Mouse (Mus musculus): Measurements from ENCODE around the gene Satb1.

The Satb1 gene

DNA sequence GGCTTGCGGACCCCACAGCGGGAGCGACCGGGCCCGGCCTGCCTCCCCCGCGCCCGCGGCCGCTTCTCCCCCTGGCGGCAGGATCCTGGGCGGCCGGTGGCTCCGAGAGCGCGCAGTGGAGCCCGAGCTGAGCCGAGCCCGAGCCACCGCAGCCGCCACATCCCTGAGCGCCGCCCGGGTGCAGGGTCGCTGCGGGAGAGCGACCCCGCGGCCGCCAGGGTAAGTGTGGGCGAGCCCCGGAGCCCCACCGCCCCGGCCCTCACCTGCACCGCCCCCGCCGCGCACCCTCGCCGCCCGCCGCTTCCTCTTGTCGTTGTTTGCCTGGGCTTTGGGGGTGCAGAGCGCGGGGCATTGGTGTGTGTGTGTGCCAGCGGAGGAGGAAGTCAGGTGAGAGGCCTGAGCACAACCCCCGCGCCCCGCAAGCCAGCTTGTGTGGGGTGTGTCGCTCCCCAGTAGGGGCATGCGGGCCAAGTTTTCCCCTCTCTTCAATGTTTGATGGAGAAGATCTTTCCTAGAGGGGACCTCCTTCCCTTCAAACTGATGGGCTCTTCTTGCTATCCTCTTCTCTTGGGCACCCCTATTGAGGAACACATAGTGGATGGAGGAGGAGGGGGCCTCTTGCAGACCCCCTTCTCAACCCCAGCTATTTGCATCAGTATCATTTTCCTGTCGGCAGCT, at the start of gene Satb1:
Gene Satb1 (minus strand): TSS at position 391 of the 678 bp plus-strand sequence.
- peak; percentile 95 for DNase-seq

DNA sequence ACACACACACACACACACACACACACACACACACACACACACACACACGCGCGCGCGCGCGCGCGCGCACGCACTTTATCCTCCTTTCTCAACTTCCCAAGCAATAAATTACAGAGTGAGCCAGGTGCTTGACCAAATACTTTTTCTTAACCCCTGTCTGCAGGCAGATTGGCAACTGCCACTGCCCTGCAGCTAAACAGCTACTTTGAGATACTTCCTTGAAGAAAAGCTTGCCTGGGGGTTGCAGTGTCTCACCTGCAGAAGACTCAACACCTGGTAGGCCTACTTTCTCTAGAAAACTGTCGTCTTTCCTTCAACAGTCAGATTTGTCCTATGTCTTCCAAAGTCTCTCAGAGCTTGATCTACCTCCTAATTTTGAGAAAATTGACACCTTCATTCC, 49.5 kb upstream of the Satb1 start:
- peak; percentile 53 for DNase-seq

DNA sequence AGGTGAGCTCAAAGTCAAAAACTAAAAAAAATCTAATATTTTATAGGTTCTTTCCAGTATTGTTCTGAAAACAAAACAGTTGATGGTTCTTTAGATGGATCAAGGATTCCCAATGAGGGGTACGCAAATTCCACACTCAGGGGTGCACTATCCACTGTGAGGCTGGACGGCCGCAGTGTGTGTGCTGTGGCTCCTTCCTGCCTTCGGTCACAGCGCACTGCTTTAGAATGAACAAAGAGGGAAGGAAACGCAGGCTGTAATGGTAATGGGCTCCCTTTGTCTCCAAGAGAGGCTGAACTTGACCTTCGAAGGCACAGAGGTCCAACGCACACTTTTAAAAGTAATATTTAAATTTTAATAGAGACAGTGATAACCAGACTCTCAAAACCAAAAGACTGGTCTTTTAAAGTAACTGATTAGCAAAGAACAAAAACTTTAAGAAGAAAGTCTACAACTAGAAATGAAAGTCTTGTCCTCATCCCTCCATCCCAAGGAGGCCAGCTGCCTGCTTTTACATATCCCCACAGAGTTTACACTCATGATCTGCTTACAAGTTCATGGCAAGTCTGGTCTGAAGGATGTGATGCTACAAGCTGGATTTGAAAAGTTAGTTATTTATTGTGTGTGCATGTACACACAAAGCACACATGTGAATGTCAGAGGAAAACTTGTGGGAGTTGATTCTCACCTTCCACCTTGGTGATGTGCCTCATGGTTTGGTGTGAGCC, 48.0 kb upstream of the Satb1 start:
- DNase-seq: peak; percentile 54

DNA sequence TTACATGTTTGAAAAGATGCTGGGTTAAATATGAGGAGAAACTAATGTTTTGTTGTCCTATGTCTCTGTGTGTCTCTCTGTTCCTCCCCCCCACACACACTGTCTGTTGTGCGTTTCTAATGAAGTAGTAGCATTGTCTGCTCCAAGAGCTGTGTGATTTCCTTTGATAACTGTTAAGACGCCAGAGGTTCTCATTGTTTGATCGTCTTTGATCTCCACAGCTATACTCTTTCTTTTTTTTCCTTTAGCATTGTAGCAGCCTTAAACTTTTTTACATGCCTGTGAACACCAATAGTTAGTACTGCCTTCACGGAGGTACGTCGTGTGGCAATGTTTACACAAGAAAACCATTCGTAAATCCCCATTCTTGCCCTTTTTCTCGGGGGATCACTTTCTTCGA, 47.1 kb upstream of the Satb1 start:
- no peak for DNase-seq

DNA sequence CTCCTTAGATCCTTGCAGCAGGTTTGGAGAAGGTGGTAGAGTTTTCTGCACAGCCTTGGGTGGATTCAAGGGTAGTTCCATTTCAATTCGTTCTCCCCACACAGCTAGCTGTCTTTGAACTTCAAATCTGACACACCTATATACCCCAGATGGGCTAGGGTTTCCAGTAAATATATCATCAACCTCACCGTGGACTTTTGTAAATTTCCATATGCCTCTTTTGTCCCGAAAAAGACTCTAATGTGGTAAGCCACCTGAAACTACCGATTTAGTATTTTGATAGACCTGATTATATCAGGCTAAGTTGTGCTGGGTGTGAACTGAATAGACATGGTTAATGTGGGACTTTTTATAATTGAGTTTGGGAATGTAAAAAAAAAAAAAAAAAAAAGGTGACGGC, 46.6 kb upstream of the Satb1 start:
- DNase-seq: no peak

DNA sequence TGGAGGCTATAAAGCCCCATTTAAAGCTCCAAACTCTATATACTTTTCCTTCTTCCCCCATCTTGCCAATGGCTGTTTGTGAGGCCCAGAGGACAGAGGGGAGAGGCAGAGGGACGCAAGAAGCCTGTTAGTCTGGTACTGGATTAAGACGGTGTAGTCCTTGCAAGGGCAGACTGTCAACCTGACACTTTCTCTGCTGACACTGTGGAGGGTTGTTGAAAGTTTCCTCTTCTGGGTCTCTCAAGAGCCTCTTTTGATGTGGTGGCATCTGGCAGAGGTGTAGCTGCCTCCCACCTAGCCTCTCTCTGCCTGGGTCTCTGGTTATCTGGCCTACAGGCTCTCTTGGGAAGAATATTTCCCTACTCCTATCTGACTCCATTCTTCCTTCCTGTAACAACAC, 46.1 kb upstream of the Satb1 start:
- DNase-seq: peak; percentile 69

DNA sequence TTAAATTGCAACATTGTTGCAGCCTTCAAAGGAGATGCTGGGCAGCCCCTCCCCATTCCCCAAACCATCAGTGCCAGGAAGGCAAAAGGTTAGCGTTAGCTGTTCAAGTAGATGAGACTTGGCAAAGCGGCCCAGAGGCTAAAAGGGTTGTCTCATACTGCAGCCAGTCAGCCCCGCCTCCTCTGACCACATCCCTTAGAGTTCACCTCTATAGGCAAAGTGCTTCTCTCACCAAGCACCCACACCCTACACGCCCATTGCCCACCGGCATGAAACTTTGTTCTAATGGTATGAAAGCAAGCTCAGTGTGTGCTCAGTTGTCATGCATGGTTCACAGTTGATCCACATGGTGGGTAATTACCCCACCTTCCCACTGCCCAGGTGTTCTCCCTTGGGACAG, 43.4 kb upstream of the Satb1 start:
- peak; percentile 70 for DNase-seq

DNA sequence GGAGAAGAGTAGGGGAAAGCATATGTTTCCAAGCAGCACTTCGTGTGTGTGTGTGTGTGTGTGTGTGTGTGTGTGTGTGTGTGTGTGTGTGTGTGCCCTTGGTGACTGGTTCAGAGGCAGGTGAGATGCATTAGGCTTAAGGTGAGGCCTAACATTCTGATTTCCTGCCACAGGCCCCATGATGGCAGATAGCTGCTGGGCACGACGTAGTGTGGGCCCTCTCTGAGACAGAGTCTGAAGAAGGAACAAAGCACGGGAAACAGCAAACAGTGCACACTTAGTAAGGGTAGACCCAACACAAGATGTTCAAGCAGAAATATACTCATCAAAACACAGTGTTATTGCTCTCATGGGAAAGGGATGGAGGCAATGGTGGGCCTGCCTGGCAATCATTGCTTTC, 24.5 kb upstream of the Satb1 start:
- DNase-seq: no peak

DNA sequence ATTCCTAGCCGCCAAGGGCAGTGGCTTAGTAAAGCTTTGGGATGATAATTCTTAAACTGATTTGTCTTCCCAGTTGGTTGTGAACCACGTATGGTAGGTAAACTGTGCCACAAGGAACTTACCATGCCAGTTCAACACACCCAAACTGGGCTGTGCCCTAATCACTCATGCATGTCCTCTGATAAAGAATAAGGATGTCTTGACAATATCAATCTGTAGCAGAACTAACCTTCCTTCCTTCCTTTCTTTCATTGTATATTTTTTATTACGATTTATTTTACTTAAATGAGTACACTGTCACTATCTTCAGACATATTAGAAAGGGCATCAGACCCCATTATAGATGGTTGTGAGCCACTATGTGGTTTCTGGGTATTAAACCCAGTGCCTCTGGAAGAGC, 23.2 kb upstream of the Satb1 start:
- DNase-seq: no peak

DNA sequence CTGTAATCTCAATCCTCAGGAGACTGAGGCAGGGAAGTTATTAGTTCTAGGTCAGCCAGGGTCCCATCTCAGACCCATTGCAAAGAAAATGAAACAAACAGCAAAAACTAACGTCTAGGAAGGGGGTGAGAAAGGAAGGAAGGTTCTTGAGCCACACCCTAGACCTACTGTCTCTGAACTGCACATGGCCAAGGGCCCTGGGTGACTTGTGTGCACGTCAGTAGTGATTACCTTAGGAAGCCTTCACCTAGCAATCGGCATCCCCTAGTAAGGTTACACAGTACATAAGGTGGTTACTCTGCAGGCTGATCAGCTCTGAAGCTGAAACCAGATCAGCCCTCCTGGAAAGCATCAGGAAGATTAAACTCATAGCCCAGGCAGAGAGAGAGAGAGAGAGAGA, 22.2 kb upstream of the Satb1 start:
- no peak for DNase-seq

DNA sequence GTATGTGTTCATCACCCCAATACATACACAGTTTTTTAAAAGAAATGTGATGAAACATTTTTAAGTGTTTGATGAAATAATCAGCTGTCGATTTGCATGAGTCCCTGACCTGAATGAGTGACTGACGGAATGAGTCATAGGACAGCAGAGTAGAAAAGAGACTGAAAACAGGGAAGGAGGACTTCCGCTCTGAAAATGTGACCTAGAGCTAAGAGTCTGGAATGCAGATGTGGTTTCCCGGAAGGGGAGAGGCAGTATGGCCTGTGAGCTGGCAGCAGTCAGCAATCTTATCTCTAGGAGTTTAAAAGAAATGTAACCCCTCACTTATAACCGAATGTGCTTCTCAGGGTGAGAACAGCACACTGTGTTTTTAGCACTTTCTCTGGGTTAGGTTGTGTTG, 20.9 kb upstream of the Satb1 start:
- DNase-seq: no peak

DNA sequence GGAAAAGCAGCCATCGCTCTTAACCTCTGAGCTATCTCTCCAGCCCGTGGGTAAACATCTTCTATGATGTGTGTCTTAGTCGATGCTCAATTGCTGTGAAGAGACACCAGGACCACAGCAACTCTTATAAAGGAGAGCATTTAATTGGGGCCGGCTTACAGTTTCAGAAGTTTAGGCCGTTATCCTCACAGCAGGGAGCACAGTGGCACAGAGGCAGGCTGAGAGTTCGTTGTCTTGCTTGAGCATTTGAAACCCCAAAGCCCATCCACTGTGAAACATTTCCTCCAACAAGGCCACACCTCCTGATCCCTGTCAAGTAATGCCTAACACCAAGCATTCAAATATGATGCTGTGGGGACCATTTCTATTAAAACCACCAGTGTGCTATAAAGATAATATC, 7.5 kb upstream of the Satb1 start:
- DNase-seq: no peak

DNA sequence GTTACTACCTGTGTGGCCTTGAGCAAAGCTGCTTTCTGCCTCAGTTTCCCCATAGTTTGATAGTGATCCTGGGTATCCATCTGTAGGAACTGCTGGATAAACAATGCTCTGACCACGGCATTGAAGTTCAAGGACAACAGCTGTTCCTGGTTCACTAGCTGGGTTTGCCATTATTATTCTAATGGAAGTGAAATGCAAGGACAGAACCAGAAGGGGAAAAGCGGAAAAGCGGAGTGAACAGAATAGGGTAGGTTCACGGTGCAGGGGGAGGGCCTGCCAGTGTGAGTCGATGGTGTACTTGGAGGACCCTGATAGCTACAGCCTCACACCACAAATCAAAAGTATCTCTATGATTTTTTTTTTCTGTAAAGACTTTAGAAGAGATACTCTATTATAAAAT, 6.4 kb upstream of the Satb1 start:
- peak; percentile 2 for DNase-seq

DNA sequence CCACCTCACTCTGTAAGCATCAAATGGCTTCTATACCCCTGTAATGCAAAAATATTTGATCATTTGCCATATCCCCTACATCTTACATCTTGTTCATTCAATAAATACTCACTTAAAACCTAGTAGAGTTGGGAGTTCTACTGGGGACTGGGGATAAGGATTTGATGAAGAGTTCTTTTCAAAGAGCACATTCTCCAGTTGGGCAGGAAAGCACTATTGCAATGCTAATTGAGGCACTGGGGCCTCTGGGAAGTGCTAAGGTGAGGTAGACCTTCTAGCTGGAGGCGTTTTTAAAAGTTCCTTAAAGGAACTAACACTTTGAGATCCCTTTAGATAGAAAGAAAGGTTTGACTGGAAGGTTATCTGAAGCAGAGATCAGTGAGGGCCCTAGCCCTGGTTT, 3.8 kb upstream of the Satb1 start:
- peak; percentile 6 for DNase-seq

DNA sequence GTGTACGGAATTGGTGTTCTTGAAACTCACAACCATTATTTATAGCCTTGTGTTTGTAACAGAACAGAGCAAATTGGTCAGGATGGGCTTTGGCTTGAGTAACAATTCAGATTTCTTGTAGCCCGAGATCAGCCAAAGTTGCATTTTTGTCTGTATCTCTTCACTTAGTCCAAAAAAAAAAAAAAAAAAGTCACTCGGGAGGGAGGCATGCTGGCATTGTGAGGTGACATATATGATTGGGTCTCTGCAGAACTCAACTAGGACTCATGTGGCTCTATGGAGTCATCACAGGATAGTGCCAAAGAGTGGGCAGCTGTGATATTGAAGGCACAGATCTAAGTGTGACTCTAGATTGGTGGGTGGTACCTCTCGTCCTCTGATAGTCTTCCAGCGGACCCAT, 3.2 kb upstream of the Satb1 start:
- peak; percentile 8 for DNase-seq

DNA sequence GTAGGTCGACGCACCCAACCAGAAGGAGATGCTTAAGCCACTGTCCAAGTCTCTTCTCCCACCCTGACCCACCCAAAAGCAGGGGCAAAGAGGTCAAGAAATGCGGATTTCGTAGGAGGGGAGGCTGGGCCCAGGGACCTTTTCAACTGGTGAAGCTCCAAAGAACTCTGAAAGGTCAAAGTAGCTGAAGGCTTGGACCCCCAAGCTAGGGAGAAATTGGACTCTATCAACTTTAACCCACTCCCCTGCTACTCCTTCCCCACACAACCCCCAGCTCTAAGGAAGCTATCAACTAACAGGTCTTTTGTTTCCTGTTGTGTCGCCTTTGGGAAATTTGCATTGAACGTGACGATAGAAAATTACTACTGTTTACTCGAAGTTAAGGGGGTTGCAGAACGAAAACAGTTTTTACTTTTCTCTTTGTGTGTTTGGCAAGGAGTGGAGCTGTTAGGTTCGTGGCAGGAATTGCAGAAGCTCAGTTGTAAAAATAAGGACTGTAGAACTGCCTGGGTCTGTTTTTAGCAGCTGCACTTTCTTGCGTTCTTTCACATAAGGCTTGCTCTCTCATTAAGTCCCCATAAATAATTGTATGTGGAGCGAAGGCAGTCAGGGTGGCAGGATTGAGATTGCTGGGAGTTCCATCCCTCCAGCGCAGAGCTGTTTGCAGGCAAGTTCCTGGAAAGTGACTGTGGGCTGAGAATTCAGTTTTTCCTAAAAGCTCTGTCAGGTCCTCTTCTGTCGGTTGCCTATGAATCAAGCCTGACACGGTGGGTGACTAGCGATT, 680 bp upstream of the Satb1 start:
- DNase-seq: peak; percentile 53

DNA sequence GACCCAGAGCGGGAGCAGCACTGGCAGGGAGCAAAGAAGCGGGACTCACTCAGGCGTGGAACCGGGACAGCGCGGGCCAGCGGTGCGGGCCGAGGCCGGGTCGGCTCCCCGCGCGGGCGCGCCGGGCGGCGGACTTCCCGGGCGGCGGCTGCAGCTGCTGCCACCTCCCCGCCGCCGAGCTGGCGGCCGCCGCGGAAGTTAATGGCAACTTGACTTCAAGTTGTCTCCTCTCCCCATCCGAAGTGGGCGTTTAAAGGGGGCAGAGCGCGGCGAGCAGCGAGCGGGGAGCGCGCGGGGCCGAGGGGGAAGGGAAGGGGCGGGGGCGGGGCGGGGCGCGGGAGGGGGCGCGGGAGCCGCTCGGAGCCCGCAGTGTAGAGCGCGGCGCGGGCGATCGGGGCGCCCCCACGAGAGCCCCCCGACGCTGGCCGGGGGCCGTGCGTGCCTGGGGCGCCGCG, 642 bp downstream of the Satb1 start:
- peak; percentile 89 for DNase-seq

DNA sequence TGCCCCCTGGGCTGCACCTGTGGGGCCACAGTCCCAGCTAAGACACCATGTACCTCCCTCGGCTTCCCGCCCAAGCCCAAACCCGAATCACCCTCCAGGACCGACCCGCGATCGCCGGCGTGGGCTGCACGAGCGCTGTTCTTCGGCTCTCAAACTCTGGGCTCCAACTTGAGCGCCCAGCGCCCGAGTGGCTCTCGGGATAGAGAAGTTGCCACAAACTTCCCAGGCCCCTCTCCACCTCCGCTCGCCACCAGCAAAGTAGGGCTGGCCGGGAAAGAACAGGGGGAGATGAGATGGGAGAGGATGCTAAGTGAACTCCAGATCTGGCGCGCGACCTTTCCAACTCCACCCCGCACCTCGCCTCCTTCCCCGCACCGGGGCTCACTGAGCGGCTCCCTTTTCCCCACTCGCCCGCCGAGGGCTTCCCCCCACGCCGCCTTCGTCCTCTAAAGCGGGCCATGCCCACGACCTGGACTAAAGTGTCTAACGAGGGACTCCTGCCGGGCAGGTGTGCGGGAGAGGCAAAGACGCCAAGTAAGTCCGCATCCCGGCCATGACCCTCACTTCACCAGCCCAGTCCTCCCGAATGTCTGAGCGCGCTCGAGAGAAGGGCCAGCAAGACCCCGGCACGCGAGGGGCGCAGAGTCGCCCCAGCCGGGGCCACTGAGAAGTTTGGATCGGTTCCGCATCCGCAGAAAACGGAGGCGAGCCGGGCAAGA, 1.2 kb downstream of the Satb1 start:
- peak; percentile 79 for DNase-seq

DNA sequence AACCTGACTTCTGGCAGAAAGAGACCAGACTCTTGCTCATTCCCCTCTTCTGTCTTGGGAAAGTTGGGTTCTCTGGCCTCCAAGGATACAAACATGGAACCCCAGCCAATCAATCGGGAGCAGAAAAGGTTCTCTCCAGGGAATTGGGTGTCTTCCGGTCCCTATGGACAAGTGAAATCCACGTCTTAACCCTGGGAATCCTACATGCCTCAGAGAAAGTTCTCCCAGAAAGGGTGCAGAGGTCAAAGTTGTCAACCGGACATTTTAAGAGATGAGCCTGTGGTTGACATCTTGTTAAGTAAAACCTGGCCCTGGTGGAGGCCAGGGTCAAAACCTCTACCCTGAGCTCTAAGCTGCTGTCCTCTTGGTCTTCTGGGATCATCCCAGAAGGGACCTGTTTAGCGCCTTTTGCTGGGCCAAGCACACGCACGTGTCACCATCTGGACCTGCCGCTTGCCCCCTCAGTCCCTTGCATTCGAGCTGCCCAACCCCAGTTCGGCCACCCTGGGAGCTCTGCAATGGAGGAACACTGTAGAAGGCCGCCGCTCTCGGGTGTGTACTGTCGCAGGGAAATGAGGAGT, 1.9 kb downstream of the Satb1 start:
- DNase-seq: peak; percentile 54

DNA sequence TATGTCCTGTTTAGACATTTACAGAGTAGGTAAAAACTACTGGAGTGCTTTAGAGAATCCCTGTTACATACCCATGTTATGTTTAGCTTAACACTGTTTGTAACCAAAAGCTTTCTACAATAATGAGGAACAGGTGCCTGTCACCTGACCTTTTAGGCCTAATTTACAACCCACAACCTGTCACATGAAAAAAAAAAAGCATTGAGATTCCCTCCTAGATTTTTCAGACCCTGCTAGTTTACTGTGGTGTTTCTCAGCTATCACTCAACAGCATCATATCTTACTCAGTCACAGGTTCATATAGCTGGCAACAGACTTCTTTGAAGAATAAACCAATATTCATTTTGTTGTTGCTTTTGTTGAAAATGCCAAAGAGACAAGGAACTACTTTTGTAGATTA, 3.7 kb downstream of the Satb1 start:
- DNase-seq: no peak

DNA sequence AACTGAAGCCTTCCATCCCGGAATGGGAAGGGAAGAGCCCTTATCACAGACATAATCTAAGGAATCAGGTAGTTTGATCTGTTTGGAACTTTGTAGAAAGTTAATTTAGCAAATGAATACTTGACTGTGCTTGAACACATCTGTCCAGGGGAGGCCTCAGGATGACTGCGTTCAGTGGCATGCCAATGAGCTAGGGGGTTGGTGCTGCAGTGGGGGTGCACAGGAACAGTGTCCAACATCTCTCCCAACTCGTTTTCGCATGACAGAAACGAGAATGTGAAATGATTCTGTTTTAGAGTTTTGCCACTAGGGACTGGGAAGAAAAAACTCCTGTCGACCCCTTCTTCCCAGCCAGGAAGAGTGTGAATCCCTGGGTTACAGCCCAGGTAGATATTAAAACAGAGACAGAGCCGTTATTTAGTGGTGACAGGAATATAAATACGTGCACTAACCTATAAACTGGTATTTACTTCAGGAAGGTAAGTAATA, 5.1 kb downstream of the Satb1 start:
- DNase-seq: peak; percentile 63

DNA sequence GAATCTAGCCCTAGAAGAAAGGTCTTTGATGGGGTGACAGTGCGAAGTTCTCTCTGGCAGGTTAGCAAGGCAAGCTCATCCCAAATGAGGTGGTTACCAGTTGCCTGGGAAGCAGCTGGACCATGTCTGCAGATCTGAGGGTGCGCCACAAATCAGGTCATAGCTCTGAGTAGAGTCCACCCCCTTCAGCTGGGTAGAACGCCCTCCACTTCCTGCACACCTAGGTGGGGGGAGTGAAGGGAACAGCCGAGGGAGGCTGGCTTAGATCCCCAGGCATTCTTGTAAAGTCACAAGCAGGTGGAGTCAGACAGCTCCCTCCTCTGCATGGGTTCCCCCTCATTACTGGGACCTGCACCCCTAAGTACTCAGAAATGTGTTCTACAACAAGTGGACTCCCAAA, 6.6 kb downstream of the Satb1 start:
- peak; percentile 82 for DNase-seq

DNA sequence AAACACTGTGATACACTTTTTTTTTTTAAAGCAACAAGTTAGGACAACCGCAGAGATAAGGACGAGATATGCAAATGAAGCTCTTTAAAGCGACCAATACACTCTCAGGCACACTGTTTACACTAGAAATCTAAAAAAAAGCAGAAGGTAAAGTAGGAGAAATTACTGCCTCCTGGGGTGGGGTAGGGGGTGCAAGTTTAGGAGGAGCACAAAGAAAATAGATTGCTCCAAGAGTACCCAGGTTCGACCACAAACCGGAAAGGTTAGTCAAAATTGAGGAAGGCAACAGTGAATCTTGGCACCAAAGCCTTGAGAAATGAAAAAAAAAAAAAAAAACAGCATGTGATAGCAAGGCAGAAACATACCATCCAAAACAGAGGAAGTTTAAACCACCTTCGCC, 18.8 kb downstream of the Satb1 start:
- peak; percentile 48 for DNase-seq
